Mouse (Mus musculus) pancreas, adult 10 weeks (tissue): ENCODE data around the gene Gm3278. TPM values are rescaled to one million over a fixed set of nuclear protein-coding genes. Genes with fewer than 3 reads are reported as not detected.

Source experiments
- polyA plus RNA-seq: library from polyadenylated mRNA; stranded (reverse); fragments of 350-450 nt; fragmentation: Illumina TruSeq; extraction: RNeasy Lipid Tissue Mini Kit (QIAGEN cat#74804); gene quantifications from one replicate; pipeline ENCODE4 v1.2.3, GENCODE M21; 2015; ENCODE audit warnings: low read depth, low replicate concordance; ENCODE audit not compliant: insufficient read depth

The Gm3278 gene
- polyA plus RNA-seq, result not detected

GRCm38 (mm10) chr14:4892116-4892515, at the start of gene Gm3278:
TSS of gene Gm3278 (plus strand) at chr14:4892416.

GRCm38 (mm10) chr14:4855299-4855980, 36.8 kb upstream of the Gm3278 start, which contains the start of gene Gm3264:
TSS of gene Gm3264 (plus strand) at chr14:4855576.

Other genes starting within 250 kb of the Gm3278 start
- gene Gm3239, start 228.2 kb upstream of the Gm3278 start, polyA plus RNA-seq, result not detected
- gene Gm7876, start 183.2 kb upstream of the Gm3278 start, polyA plus RNA-seq, result not detected
- gene Gm3252, start 165.6 kb upstream of the Gm3278 start, polyA plus RNA-seq, result not detected
- gene Gm9602, start 116.1 kb upstream of the Gm3278 start, polyA plus RNA-seq, result not detected
- not detected for gene Gm3269, start 54.3 kb upstream of the Gm3278 start, polyA plus RNA-seq
- not detected for gene Gm3264, start 36.8 kb upstream of the Gm3278 start, polyA plus RNA-seq
- gene Gm8297, start 91.5 kb downstream of the Gm3278 start, polyA plus RNA-seq, result not detected
- gene Gm3298, start 123.5 kb downstream of the Gm3278 start, polyA plus RNA-seq, result not detected
- not detected for gene 4930555G01Rik, start 158.2 kb downstream of the Gm3278 start, polyA plus RNA-seq
- not detected for gene Gm8281, start 178.6 kb downstream of the Gm3278 start, polyA plus RNA-seq
- gene Gm8279, start 239.1 kb downstream of the Gm3278 start, polyA plus RNA-seq, result not detected